Mouse (Mus musculus): ENCODE measurements around the gene Rln1.

Rln1 gene

GRCm38 (mm10) chr19:29334068-29334745 lies at the start of gene Rln1:
Gene Rln1 (minus strand): TSS chr19:29334670.
- peak; percentile 44 for DNase-seq (ENCODE audit: low read depth, low spot score)

- no peak for DNase-seq (ENCODE audit: low read depth, low spot score)
Measured at GRCm38 (mm10) chr19:29383368-29383767, 48.9 kb upstream of the Rln1 start.

- no peak for DNase-seq (ENCODE audit: low read depth, low spot score)
Measured at GRCm38 (mm10) chr19:29379839-29380603, 45.6 kb upstream of the Rln1 start.

- no peak for DNase-seq (ENCODE audit: low read depth, low spot score)
Measured at GRCm38 (mm10) chr19:29376382-29376781, 41.9 kb upstream of the Rln1 start.

GRCm38 (mm10) chr19:29374947-29375346 lies 40.5 kb upstream of the Rln1 start:
- DNase-seq (ENCODE audit: low read depth, low spot score): no peak

GRCm38 (mm10) chr19:29373438-29373837 lies 39.0 kb upstream of the Rln1 start:
- DNase-seq (ENCODE audit: low read depth, low spot score): no peak

GRCm38 (mm10) chr19:29372621-29373020 lies 38.2 kb upstream of the Rln1 start:
- DNase-seq (ENCODE audit: low read depth, low spot score): no peak

- DNase-seq (ENCODE audit: low read depth, low spot score): no peak
Measured at GRCm38 (mm10) chr19:29372138-29372537, 37.7 kb upstream of the Rln1 start.

- no peak for DNase-seq (ENCODE audit: low read depth, low spot score)
Measured at GRCm38 (mm10) chr19:29371284-29372081, 37.0 kb upstream of the Rln1 start.

GRCm38 (mm10) chr19:29370545-29371283 lies 36.2 kb upstream of the Rln1 start:
- DNase-seq (ENCODE audit: low read depth, low spot score): no peak

- DNase-seq (ENCODE audit: low read depth, low spot score): no peak
Measured at GRCm38 (mm10) chr19:29370112-29370511, 35.6 kb upstream of the Rln1 start.

GRCm38 (mm10) chr19:29368671-29369309 lies 34.3 kb upstream of the Rln1 start:
- DNase-seq (ENCODE audit: low read depth, low spot score): no peak

- no peak for DNase-seq (ENCODE audit: low read depth, low spot score)
Measured at GRCm38 (mm10) chr19:29368041-29368440, 33.6 kb upstream of the Rln1 start.

- DNase-seq (ENCODE audit: low read depth, low spot score): peak; percentile 57
Measured at GRCm38 (mm10) chr19:29366969-29367622, 32.6 kb upstream of the Rln1 start, which contains the start of the genes Plgrkt and Cd274. Gene Plgrkt (minus strand): TSS chr19:29367390. Gene Cd274 (plus strand): TSS chr19:29367455.

- no peak for DNase-seq (ENCODE audit: low read depth, low spot score)
Measured at GRCm38 (mm10) chr19:29366226-29366968, 31.9 kb upstream of the Rln1 start.

- DNase-seq (ENCODE audit: low read depth, low spot score): peak; percentile 88
Measured at GRCm38 (mm10) chr19:29365105-29365504, 30.6 kb upstream of the Rln1 start.

GRCm38 (mm10) chr19:29364076-29364475 lies 29.6 kb upstream of the Rln1 start:
- no peak for DNase-seq (ENCODE audit: low read depth, low spot score)

GRCm38 (mm10) chr19:29363557-29363956 lies 29.1 kb upstream of the Rln1 start:
- no peak for DNase-seq (ENCODE audit: low read depth, low spot score)

GRCm38 (mm10) chr19:29362173-29362930 lies 27.9 kb upstream of the Rln1 start:
- no peak for DNase-seq (ENCODE audit: low read depth, low spot score)
